Mouse (Mus musculus) heart, embryonic 12.5 days (tissue): ENCODE measurements around the gene Stambp. TPM values are rescaled to one million over a fixed set of nuclear protein-coding genes. Genes with fewer than 3 reads are reported as not detected.

Experiments used
- ATAC-seq: fragments of 200-750 bp; cut with Nextera tagmentation; 2 replicates; pipeline ENCODE4 v1.8.0; 2017; ENCODE audit warnings: moderate TSS enrichment, moderate library complexity; ENCODE audit not compliant: insufficient number of reproducible peaks, low FRiP score
- H3K27ac ChIP-seq: fragments of 300-500 bp; sonication (generic); 2 replicates; pipeline ENCODE4 v1.5.1; 2016; ENCODE audit warnings: mild to moderate bottlenecking, moderate library complexity; ENCODE audit not compliant: poor library complexity, severe bottlenecking
- H3K27me3 ChIP-seq: fragments of 300-500 bp; sonication (generic); replicated peaks from 2 replicates; pipeline ENCODE4 v1.6.1; 2016; ENCODE audit warnings: mild to moderate bottlenecking, moderate library complexity
- H3K36me3 ChIP-seq: fragments of 300-500 bp; sonication (generic); 2 replicates; pipeline ENCODE4 v1.6.1; 2016; ENCODE audit warnings: mild to moderate bottlenecking, moderate library complexity
- H3K4me1 ChIP-seq: fragments of 300-500 bp; sonication (generic); replicated peaks from 2 replicates; pipeline ENCODE4 v1.6.1; 2016; ENCODE audit warnings: mild to moderate bottlenecking
- H3K4me2 ChIP-seq: fragments of 300-500 bp; sonication (generic); 2 replicates; pipeline ENCODE4 v1.6.1; 2016; ENCODE audit warnings: mild to moderate bottlenecking, moderate library complexity
- H3K4me3 ChIP-seq: fragments of 300-500 bp; sonication (generic); 2 replicates; pipeline ENCODE4 v1.5.1; 2016; ENCODE audit warnings: mild to moderate bottlenecking
- H3K9ac ChIP-seq: fragments of 300-500 bp; sonication (generic); 2 replicates; pipeline ENCODE4 v1.6.1; 2016; ENCODE audit warnings: mild to moderate bottlenecking, moderate library complexity
- H3K9me3 ChIP-seq: fragments of 300-500 bp; sonication (generic); replicated peaks from 2 replicates; pipeline ENCODE4 v1.6.1; 2016; ENCODE audit warnings: mild to moderate bottlenecking, moderate library complexity
- WGBS: fragments of 180-500 bp; shearing (Covaris S2); methylation state at CpG from one replicate; pipeline ENCODE4 v1.1.7; 2016; 5-methylcytosine and 5-hydroxymethylcytosine counted together
- polyA plus RNA-seq: library from polyadenylated mRNA; unstranded; fragments of >200 nt; fragmentation: Nextera tagmentation; extraction: Ambion mirVana; gene quantifications from 2 replicates; pipeline ENCODE4 v1.2.1, GENCODE M21; 2016

The Stambp gene
- polyA plus RNA-seq, 1 experiment from 2014 or later, result 24.4 TPM

DNA sequence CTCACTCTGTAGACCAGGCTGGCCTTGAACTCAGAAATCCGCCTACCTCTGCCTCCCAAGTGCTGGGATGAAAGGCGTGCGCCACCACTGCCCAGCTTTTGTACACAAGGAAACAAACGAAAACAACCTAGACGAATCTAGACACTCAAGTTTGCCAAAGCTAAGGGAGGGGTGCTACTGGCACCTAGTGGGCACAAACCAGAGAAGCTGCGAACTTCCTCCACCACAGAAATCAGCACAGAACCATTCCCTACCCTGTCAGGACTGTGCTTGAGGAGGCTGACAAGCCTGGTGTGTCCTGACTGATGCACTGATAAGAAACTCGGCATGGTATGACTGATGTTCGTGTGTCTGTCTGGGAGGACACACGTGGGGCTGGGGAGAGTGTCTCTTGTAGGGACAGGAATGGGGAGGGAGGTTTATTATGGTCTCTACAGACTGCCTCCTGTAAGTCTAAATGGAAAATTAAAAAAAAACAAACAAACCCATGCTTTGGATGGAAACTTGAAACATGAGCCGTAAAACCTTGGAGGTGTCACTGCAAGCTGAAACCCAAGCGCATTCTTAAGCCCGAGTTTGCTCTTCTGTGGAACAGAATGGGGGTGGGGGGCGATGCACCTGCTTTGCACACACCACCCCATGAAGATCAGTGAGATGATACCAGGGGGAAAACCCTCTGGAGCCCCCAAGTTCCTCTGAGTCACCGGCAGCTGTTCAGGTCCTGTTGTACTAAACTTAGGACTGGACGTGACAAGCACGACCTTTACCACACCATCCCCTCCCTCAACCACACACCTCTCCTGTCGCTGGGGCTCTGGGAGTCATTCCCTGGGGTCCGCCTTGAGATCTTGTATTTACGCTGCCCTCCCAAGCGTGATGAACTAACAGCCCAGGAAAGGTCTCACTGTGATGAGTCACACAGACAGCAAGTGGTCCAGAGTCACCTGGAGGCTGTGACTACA, 3.3 kb downstream of the Stambp start:
- 61% methylated on average over 20 of the region's 20 CpGs for WGBS
- H3K4me2 ChIP-seq, result no peak overlapping the region
- H3K4me1 ChIP-seq, result peaks cover 30% of the 10 kb centered on the region
- no peak for ATAC-seq
- H3K9ac ChIP-seq, result no peak overlapping the region
- no peaks in the 10 kb centered on the region for H3K27me3 ChIP-seq
- H3K27ac ChIP-seq, result no peak overlapping the region
- peaks cover 29% of the 10 kb centered on the region for H3K36me3 ChIP-seq
- H3K9me3 ChIP-seq, result no peaks in the 10 kb centered on the region
- no peak overlapping the region for H3K4me3 ChIP-seq

DNA sequence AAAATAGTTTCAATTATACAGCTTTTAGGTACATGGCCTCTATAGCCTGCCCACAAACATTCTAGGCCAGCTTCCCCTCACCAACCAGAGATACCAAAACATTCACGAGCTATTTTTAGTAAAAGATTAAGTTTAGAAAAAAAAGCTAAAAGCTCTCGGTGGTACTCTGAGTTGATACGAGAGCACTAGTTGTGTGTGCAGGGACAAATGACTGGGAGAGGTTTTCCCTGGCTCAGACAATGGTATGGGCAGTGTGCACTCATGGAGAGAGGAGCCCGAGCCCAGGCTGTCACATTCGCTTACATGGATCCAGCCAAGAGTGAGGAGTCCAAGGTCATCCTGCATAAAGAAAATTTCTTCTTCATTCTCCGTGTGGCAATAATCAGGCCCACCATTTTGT, 16.6 kb downstream of the Stambp start:
- peak overlapping the region; percentile 15; the same call in 1 of the 2 replicates for H3K4me2 ChIP-seq
- peaks cover 34% of the 10 kb centered on the region for H3K4me1 ChIP-seq
- H3K9ac ChIP-seq, result no peak overlapping the region
- H3K27me3 ChIP-seq, result no peaks in the 10 kb centered on the region
- H3K27ac ChIP-seq, result peak overlapping the region; percentile 81
- WGBS, result 38% methylated on average over 6 of the region's 6 CpGs
- no peak overlapping the region for H3K4me3 ChIP-seq
- H3K36me3 ChIP-seq, result peaks cover 43% of the 10 kb centered on the region
- no peaks in the 10 kb centered on the region for H3K9me3 ChIP-seq
- ATAC-seq, result 0 out of 2 replicates have a peak, but pooled peaks have one; percentile 45

DNA sequence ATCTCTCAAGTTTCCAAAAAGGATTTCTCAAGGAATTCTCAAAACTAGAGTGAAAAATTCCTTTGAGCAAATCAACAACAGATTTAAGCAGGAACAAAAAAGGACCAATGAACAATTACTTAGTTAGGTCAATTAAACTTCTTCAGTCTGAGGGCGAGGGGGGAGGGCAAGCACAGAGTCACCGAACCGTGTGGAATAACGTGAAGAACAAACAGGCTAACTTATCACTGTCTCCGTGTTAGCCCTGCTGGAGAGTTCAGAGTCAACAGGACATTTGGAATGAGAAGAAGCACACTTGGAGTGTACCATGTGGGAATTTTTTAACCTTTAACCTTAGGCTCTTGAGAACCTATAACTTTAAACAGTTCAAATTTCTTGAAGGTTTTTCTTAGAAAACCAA, 24.2 kb downstream of the Stambp start:
- ATAC-seq, result no peak
- no peak overlapping the region for H3K4me3 ChIP-seq
- H3K36me3 ChIP-seq, result peaks cover 37% of the 10 kb centered on the region
- H3K27ac ChIP-seq, result no peak overlapping the region
- WGBS, result 64% methylated on average over 5 of the region's 5 CpGs
- no peak overlapping the region for H3K9ac ChIP-seq
- H3K9me3 ChIP-seq, result no peaks in the 10 kb centered on the region
- no peak overlapping the region for H3K4me2 ChIP-seq
- no peaks in the 10 kb centered on the region for H3K27me3 ChIP-seq
- H3K4me1 ChIP-seq, result no peaks in the 10 kb centered on the region

DNA sequence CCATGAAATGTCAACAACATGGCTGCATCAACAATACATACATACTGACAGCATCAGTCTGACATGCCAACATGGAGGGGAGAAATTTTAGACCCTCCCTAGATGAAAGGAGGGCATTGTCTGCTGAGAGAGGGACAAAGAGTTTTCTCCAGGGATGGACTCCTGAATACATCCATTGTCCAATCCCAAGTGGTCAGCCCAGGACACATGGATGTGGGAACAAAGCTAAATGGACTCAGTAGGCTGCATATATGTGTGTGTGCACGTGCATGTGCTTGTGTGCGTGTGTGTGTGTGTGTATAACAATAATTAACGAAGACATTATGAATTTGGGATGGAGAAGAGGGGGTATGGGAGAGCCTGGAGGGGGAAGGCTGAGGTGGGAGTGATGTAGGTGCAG, 26.8 kb downstream of the Stambp start:
- ATAC-seq, result no peak
- 89% methylated on average over 3 of the region's 3 CpGs for WGBS

DNA sequence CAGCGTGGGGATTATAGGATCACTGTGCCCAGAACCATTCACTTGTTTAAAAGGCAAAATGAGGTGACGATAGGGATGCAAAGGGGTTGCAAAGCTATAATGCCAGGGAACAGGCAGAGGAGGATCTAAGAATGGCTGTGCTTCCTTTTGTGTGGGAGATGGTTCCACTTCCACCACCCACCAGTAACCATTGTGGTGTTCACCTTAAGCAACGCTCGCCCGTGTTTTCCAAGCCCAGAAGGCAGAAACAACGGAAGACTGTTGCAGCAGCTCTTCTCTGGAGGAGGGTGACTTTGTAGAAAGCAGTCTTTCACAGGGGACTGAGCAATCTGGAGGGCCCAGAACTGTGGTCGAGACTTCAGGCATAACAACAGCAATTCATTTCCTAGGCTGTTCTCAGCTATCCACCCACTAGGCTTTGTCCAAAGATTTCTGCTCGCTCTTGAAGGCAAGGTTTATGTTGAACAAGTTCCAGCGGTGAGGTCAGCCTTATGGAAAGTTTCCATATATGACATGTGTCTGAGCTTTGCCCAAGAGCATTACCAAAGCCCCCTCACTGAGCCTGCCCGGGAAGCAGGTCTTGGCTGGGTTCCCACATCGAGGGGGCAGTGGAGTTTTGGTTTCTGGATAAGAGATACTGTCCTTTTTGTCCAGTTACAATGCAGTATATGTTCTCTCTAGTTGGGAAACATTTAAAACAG, 30.6 kb downstream of the Stambp start:
- peaks cover 17% of the 10 kb centered on the region for H3K36me3 ChIP-seq
- peak; percentile 84 for ATAC-seq
- peak overlapping the region; percentile 84 for H3K27ac ChIP-seq
- no peaks in the 10 kb centered on the region for H3K27me3 ChIP-seq
- H3K9me3 ChIP-seq, result no peaks in the 10 kb centered on the region
- no peak overlapping the region for H3K4me3 ChIP-seq
- WGBS, result 47% methylated on average over 11 of the region's 11 CpGs
- H3K4me1 ChIP-seq, result peaks cover 24% of the 10 kb centered on the region
- H3K4me2 ChIP-seq, result no peak overlapping the region
- H3K9ac ChIP-seq, result no peak overlapping the region

More for the DNA sequence above, 26.8 kb downstream of the Stambp start:
- H3K27me3 ChIP-seq, result no peaks in the 10 kb centered on the region
- H3K36me3 ChIP-seq, result peaks cover 26% of the 10 kb centered on the region
- no peak overlapping the region for H3K9ac ChIP-seq
- H3K4me3 ChIP-seq, result no peak overlapping the region
- H3K4me1 ChIP-seq, result peaks cover 16% of the 10 kb centered on the region
- no peak overlapping the region for H3K27ac ChIP-seq
- H3K4me2 ChIP-seq, result no peak overlapping the region
- no peaks in the 10 kb centered on the region for H3K9me3 ChIP-seq

DNA sequence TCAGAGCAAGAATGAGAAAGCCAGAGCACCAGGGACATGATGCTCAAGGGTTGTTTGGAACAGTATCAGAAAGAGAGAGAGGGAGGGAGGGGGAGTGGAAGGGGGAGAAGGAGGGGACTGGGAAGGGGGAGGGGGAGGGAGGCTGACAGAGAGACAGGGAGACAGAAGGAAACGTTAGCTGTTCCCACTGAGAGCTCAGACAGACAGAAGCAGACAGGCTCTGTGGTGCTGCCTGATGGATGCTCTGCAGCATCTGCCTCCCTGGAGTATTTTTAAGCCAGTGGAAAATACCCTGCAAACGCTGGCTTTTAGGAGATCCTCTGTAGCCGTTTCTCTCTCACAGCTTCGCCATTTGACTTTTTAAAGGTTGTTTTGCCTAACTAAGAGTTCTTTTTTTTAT, 32.5 kb downstream of the Stambp start:
- H3K36me3 ChIP-seq, result no peaks in the 10 kb centered on the region; the same call in 1 of the 2 replicates
- H3K9ac ChIP-seq, result no peak overlapping the region
- H3K27me3 ChIP-seq, result no peaks in the 10 kb centered on the region
- no peak overlapping the region for H3K4me3 ChIP-seq
- no peak for ATAC-seq
- 35% methylated on average over 4 of the region's 4 CpGs for WGBS
- peaks cover 31% of the 10 kb centered on the region for H3K4me1 ChIP-seq
- H3K27ac ChIP-seq, result 0 out of 2 replicates have a peak overlapping the region, but pooled peaks have one; percentile 84
- H3K4me2 ChIP-seq, result no peak overlapping the region
- no peaks in the 10 kb centered on the region for H3K9me3 ChIP-seq

- H3K9me3 ChIP-seq, result no peaks in the 10 kb centered on the region
- no peaks in the 10 kb centered on the region for H3K36me3 ChIP-seq
- H3K27me3 ChIP-seq, result no peaks in the 10 kb centered on the region
- no peak for ATAC-seq
- H3K4me3 ChIP-seq, result no peak overlapping the region
- peaks cover 19% of the 10 kb centered on the region for H3K4me1 ChIP-seq
- no peak overlapping the region for H3K9ac ChIP-seq
- 46% methylated on average over 6 of the region's 6 CpGs for WGBS
- H3K27ac ChIP-seq, result no peak overlapping the region
- H3K4me2 ChIP-seq, result no peak overlapping the region
Observed at GRCm38 (mm10) chr6:83536795-83537059, 35.8 kb downstream of the Stambp start.

GRCm38 (mm10) chr6:83536028-83536794, 36.3 kb downstream of the Stambp start, which contains the start of gene Actg2:
TSS of gene Actg2 (minus strand) at chr6:83536265.
- peaks cover 14% of the 10 kb centered on the region for H3K4me1 ChIP-seq
- ATAC-seq, result no peak
- H3K36me3 ChIP-seq, result no peaks in the 10 kb centered on the region
- no peak within 1 kb of the TSS for H3K4me3 ChIP-seq
- peak within 1 kb of the TSS; percentile 39; the same call in 1 of the 2 replicates for H3K9ac ChIP-seq
- 64% methylated on average over 12 of the region's 12 CpGs for WGBS
- no peak within 1 kb of the TSS for H3K27ac ChIP-seq
- H3K9me3 ChIP-seq, result no peaks in the 10 kb centered on the region
- H3K4me2 ChIP-seq, result no peak within 1 kb of the TSS
- H3K27me3 ChIP-seq, result no peaks in the 10 kb centered on the region

GRCm38 (mm10) chr6:83532608-83533007, 39.9 kb downstream of the Stambp start:
- peaks cover 7% of the 10 kb centered on the region; the same call in 1 of the 2 replicates for H3K4me1 ChIP-seq
- 80% methylated on average over 2 of the region's 2 CpGs for WGBS
- no peak overlapping the region for H3K4me3 ChIP-seq
- H3K27ac ChIP-seq, result no peak overlapping the region
- H3K9ac ChIP-seq, result no peak overlapping the region
- no peaks in the 10 kb centered on the region for H3K27me3 ChIP-seq
- no peaks in the 10 kb centered on the region for H3K36me3 ChIP-seq
- no peak overlapping the region for H3K4me2 ChIP-seq
- no peak for ATAC-seq
- no peaks in the 10 kb centered on the region for H3K9me3 ChIP-seq

GRCm38 (mm10) chr6:83523194-83523593, 49.3 kb downstream of the Stambp start:
- Histone ChIP-seq H3K9ac (no peak overlapping the region), H3K4me3 (no peak overlapping the region)
- WGBS, result 16% methylated on average over 6 of the region's 6 CpGs

More at GRCm38 (mm10) chr6:83523194-83523593, 49.3 kb downstream of the Stambp start:
- Histone ChIP-seq H3K9me3 (no peaks in the 10 kb centered on the region; the same call in 1 of the 2 replicates), H3K4me2 (peak overlapping the region; percentile 46), H3K4me1 (peaks cover 25% of the 10 kb centered on the region), H3K27me3 (no peaks in the 10 kb centered on the region), H3K27ac (no peak overlapping the region), H3K36me3 (no peaks in the 10 kb centered on the region)
- peak; percentile 43; the same call in 1 of the 2 replicates for ATAC-seq
